ENCODE assay signal across 15 mouse cellular contexts in genomic region chr1:130301828-130302386, GRCm38 (mm10).
A peak's percentile ranks its signal among the peaks of the same experiment; 100 is the strongest.
DNase-seq lines count a peak whose midpoint lies in the region; ATAC-seq and TF ChIP-seq lines count a peak whose summit lies in the region.
"Had no signal": no experiment of that assay in that cellular context is flagged by ENCODE, and none has a peak within 500 bp of the region (broad histone marks: within the 10 kb centered on the region; RNA-seq: fewer than 3 reads in every experiment).

No protein-coding gene starts in this region.

- H3K4me3 ChIP-seq in hindbrain, embryonic 11.5 days (ENCODE audit: low read depth, low read length), result no peak overlapping the region
- H3K4me3 ChIP-seq in hindbrain, embryonic 10.5 days, result no peak overlapping the region
- no peak overlapping the region for H3K4me3 ChIP-seq in forebrain, embryonic 10.5 days
- no peak overlapping the region for H3K4me3 ChIP-seq in hindbrain, embryonic 13.5 days
- H3K4me3 ChIP-seq in midbrain, postnatal 0 days (ENCODE audit: low read depth, low read length), result no peak overlapping the region
- H3K4me3 ChIP-seq: embryonic facial prominence, embryonic 15.5 days; heart, embryonic 12.5 days had no signal

- ATAC-seq in hindbrain, embryonic 11.5 days (ENCODE audit: low FRiP score), result no peak
- ATAC-seq in hindbrain, embryonic 13.5 days (ENCODE audit: low FRiP score), result peak; percentile 43; the same call in 1 of the 2 replicates
- ATAC-seq in midbrain, postnatal 0 days (ENCODE audit: low FRiP score), result 0 out of 2 replicates have a peak, but pooled peaks have one; percentile 56

- no peak overlapping the region for H3K9ac ChIP-seq in hindbrain, embryonic 11.5 days (ENCODE audit: low read depth, low read length)
- no peak overlapping the region for H3K9ac ChIP-seq in hindbrain, embryonic 13.5 days
- H3K9ac ChIP-seq in midbrain, postnatal 0 days (replicated peaks; ENCODE audit: low read length, poor library complexity, severe bottlenecking), result no peak overlapping the region
- H3K9ac ChIP-seq: embryonic facial prominence, embryonic 15.5 days; heart, embryonic 12.5 days had no signal

- no peaks in the 10 kb centered on the region for H3K9me3 ChIP-seq in hindbrain, embryonic 11.5 days (ENCODE audit: control insufficient read depth, low read length)
- H3K9me3 ChIP-seq in hindbrain, embryonic 10.5 days, result no peaks in the 10 kb centered on the region
- H3K9me3 ChIP-seq in forebrain, embryonic 10.5 days, result no peaks in the 10 kb centered on the region
- H3K9me3 ChIP-seq in hindbrain, embryonic 13.5 days, result no peaks in the 10 kb centered on the region
- H3K9me3 ChIP-seq in midbrain, postnatal 0 days (ENCODE audit: low read length), result no peaks in the 10 kb centered on the region
- H3K9me3 ChIP-seq: embryonic facial prominence, embryonic 15.5 days; heart, embryonic 12.5 days had no signal

- 55% methylated on average over 11 of the region's 11 CpGs for WGBS in hindbrain, embryonic 11.5 days
- 62% methylated on average over 11 of the region's 11 CpGs for WGBS in hindbrain, embryonic 10.5 days
- WGBS in forebrain, embryonic 10.5 days, result 56% methylated on average over 11 of the region's 11 CpGs
- WGBS in hindbrain, embryonic 13.5 days, result 45% methylated on average over 11 of the region's 11 CpGs
- WGBS in midbrain, postnatal 0 days, result 25% methylated on average over 11 of the region's 11 CpGs

- H3K27ac ChIP-seq in hindbrain, embryonic 11.5 days (ENCODE audit: low read depth, low read length), result no peak overlapping the region
- H3K27ac ChIP-seq in hindbrain, embryonic 10.5 days, result no peak overlapping the region
- H3K27ac ChIP-seq in forebrain, embryonic 10.5 days, result peak overlapping the region; percentile 26; the same call in 1 of the 2 replicates
- H3K27ac ChIP-seq in hindbrain, embryonic 13.5 days, result no peak overlapping the region
- no peak overlapping the region for H3K27ac ChIP-seq in midbrain, postnatal 0 days (ENCODE audit: low read depth, low read length)
- H3K27ac ChIP-seq: embryonic facial prominence, embryonic 15.5 days had no signal

- H3K27me3 ChIP-seq in hindbrain, embryonic 11.5 days (ENCODE audit: control insufficient read depth, insufficient read depth, low read length), result no peaks in the 10 kb centered on the region
- no peaks in the 10 kb centered on the region for H3K27me3 ChIP-seq in hindbrain, embryonic 10.5 days (ENCODE audit: insufficient read depth, poor library complexity, severe bottlenecking)
- peaks cover 7% of the 10 kb centered on the region; the same call in 1 of the 2 replicates for H3K27me3 ChIP-seq in forebrain, embryonic 10.5 days (ENCODE audit: poor library complexity, severe bottlenecking)
- no peaks in the 10 kb centered on the region for H3K27me3 ChIP-seq in hindbrain, embryonic 13.5 days
- H3K27me3 ChIP-seq in midbrain, postnatal 0 days (ENCODE audit: insufficient read depth, low read length), result no peaks in the 10 kb centered on the region
- H3K27me3 ChIP-seq: embryonic facial prominence, embryonic 15.5 days; heart, embryonic 12.5 days had no signal

- H3K36me3 ChIP-seq in hindbrain, embryonic 11.5 days (ENCODE audit: control insufficient read depth, insufficient read depth, low read length), result no peaks in the 10 kb centered on the region
- no peaks in the 10 kb centered on the region for H3K36me3 ChIP-seq in hindbrain, embryonic 10.5 days
- H3K36me3 ChIP-seq in forebrain, embryonic 10.5 days (replicated peaks), result no peaks in the 10 kb centered on the region
- no peaks in the 10 kb centered on the region for H3K36me3 ChIP-seq in hindbrain, embryonic 13.5 days
- no peaks in the 10 kb centered on the region for H3K36me3 ChIP-seq in midbrain, postnatal 0 days (ENCODE audit: insufficient read depth, low read length)
- H3K36me3 ChIP-seq: embryonic facial prominence, embryonic 15.5 days; heart, embryonic 12.5 days had no signal

- peak; percentile 6 for DNase-seq in hindbrain, embryonic 11.5 days (ENCODE audit: low spot score)
- no peak for DNase-seq in hindbrain, embryonic 10.5 days (ENCODE audit: low spot score)
- DNase-seq in forebrain, embryonic 10.5 days (ENCODE audit: extremely low spot score, low spot score), result no peak
- DNase-seq in midbrain, postnatal 0 days (ENCODE audit: low spot score), result no peak
- no peak for DNase-seq in kidney, postnatal 36 days
- no peak for DNase-seq in T-cell, adult 2 months (ENCODE audit: low spot score)
- DNase-seq in layer of hippocampus, postnatal 10 days (ENCODE audit: low spot score in 2 of 2), result no peak
- DNase-seq: cerebellum, adult 11 months; heart, postnatal 36 days; kidney, adult 18-20 months; lung, postnatal 4 days; thymus, adult 18-20 months had no signal

- no peak overlapping the region for H3K4me2 ChIP-seq in hindbrain, embryonic 11.5 days (replicated peaks; ENCODE audit: low read depth, low read length)
- H3K4me2 ChIP-seq in hindbrain, embryonic 13.5 days, result peak overlapping the region; percentile 33
- 0 out of 2 replicates have a peak overlapping the region, but pooled peaks have one; percentile 9 for H3K4me2 ChIP-seq in midbrain, postnatal 0 days (ENCODE audit: low read depth, low read length, poor library complexity, severe bottlenecking)
- H3K4me2 ChIP-seq: embryonic facial prominence, embryonic 15.5 days; heart, embryonic 12.5 days had no signal

- H3K4me1 ChIP-seq in hindbrain, embryonic 11.5 days (replicated peaks; ENCODE audit: control insufficient read depth, insufficient read depth, low read length), result no peaks in the 10 kb centered on the region
- H3K4me1 ChIP-seq in hindbrain, embryonic 10.5 days (replicated peaks), result peaks cover 32% of the 10 kb centered on the region
- H3K4me1 ChIP-seq in forebrain, embryonic 10.5 days, result peaks cover 32% of the 10 kb centered on the region
- peaks cover 18% of the 10 kb centered on the region for H3K4me1 ChIP-seq in hindbrain, embryonic 13.5 days (replicated peaks)
- peaks cover 9% of the 10 kb centered on the region for H3K4me1 ChIP-seq in midbrain, postnatal 0 days (ENCODE audit: insufficient read depth, low read length)

- no peak for TF ChIP-seq CTCF in midbrain, postnatal 0 days (IDR thresholded peaks at IDR 0.05)
